In the genomic region with DNA sequence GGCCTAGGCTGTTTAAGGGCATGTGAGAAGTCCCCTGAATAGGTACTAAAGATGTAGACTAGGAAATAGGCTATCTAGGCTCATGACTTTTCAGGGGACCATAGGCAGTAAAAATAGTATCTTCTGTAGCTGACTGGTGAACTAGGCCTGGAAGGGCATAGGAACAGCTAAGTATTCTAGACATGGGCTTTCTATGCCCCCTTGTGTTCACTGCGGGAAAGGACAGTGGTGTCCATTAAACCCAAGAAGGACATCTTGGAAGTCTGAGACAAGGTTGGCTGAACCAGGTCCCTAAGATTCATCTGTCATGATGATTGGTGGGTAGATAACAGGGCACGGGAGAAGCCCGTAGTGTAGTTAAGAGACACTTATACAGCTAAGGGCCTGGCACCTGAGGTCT, we compare ENCODE assay signal across 8 mouse cellular contexts. TPM values are rescaled to one million over a fixed set of nuclear protein-coding genes. Genes with fewer than 3 reads are reported as not detected.
DNase-seq lines count a peak whose midpoint lies in the region; ATAC-seq lines count a peak whose summit lies in the region.

No protein-coding gene starts in this region.

- DNase-seq in midbrain, embryonic 10.5 days (ENCODE audit: low spot score): peak; percentile 29
- peak; percentile 59 for DNase-seq in adipocyte (ENCODE audit: low spot score)
- peak; percentile 33 for DNase-seq in kidney, adult 18-20 months
- peak; percentile 35 for DNase-seq in limb, embryonic 10.5 days (ENCODE audit: low spot score)
- DNase-seq in natural killer cell, adult 2 months (ENCODE audit: low spot score in 2 of 2): peak; percentile 38 to 62
- peak; percentile 79 for DNase-seq in thymus, postnatal 14 days

- H3K27me3 ChIP-seq in midbrain, embryonic 10.5 days (ENCODE audit: low read depth, poor library complexity, severe bottlenecking): no peaks in the 10 kb centered on the region
- no peaks in the 10 kb centered on the region for H3K27me3 ChIP-seq in midbrain, embryonic 16.5 days (ENCODE audit: control insufficient read depth, insufficient read depth, low read depth, low read length)
- H3K27me3 ChIP-seq in limb, embryonic 10.5 days (ENCODE audit: low read depth, poor library complexity, severe bottlenecking): no peaks in the 10 kb centered on the region

- no peaks in the 10 kb centered on the region for H3K4me1 ChIP-seq in midbrain, embryonic 10.5 days
- no peaks in the 10 kb centered on the region for H3K4me1 ChIP-seq in midbrain, embryonic 16.5 days (ENCODE audit: control insufficient read depth, insufficient read depth, low read length)
- no peaks in the 10 kb centered on the region for H3K4me1 ChIP-seq in limb, embryonic 10.5 days

- H3K4me3 ChIP-seq in midbrain, embryonic 10.5 days: no peak overlapping the region
- H3K4me3 ChIP-seq in midbrain, embryonic 16.5 days (ENCODE audit: low read depth, low read length): no peak overlapping the region
- H3K4me3 ChIP-seq in limb, embryonic 10.5 days: no peak overlapping the region

- H3K9me3 ChIP-seq in midbrain, embryonic 10.5 days (replicated peaks): no peaks in the 10 kb centered on the region
- no peaks in the 10 kb centered on the region for H3K9me3 ChIP-seq in midbrain, embryonic 16.5 days (replicated peaks; ENCODE audit: control insufficient read depth, low read length, poor library complexity, severe bottlenecking)
- no peaks in the 10 kb centered on the region for H3K9me3 ChIP-seq in limb, embryonic 10.5 days (replicated peaks)

- no peak overlapping the region for H3K27ac ChIP-seq in midbrain, embryonic 10.5 days (replicated peaks)
- no peak overlapping the region for H3K27ac ChIP-seq in midbrain, embryonic 16.5 days (ENCODE audit: low read length)
- H3K27ac ChIP-seq in limb, embryonic 10.5 days: no peak overlapping the region

- peaks cover 79% of the 10 kb centered on the region for H3K36me3 ChIP-seq in midbrain, embryonic 10.5 days
- peaks cover 12% of the 10 kb centered on the region for H3K36me3 ChIP-seq in midbrain, embryonic 16.5 days (ENCODE audit: control insufficient read depth, insufficient read depth, low read length)
- peaks cover 47% of the 10 kb centered on the region for H3K36me3 ChIP-seq in limb, embryonic 10.5 days

- H3K4me2 ChIP-seq in midbrain, embryonic 16.5 days (ENCODE audit: low read length): no peak overlapping the region

- no peak for ATAC-seq in midbrain, embryonic 16.5 days
- ATAC-seq in erythroblast, adult 5-6 weeks (replicated peaks; ENCODE audit: low FRiP score, poor library complexity, severe bottlenecking): peak; percentile 75

- no peak overlapping the region for H3K9ac ChIP-seq in midbrain, embryonic 16.5 days (ENCODE audit: low read depth, low read length)

- 74% methylated on average over 3 of the region's 3 CpGs for WGBS in midbrain, embryonic 10.5 days
- WGBS in midbrain, embryonic 16.5 days: 79% methylated on average over 3 of the region's 3 CpGs
- WGBS in limb, embryonic 10.5 days: 72% methylated on average over 3 of the region's 3 CpGs

RNA-seq across cellular contexts. Expression of a gene that starts 10.1 kb away (rescaled TPM):
- 0.17 and 0.25 TPM in 2 replicates for polyA plus RNA-seq in midbrain, embryonic 10.5 days (2016; fragmentation: Nextera tagmentation; extraction: Ambion mirVana)
- 0.28 TPM in 1 of 2 replicates, not detected in the other for polyA plus RNA-seq in midbrain, embryonic 16.5 days (2015; fragmentation: Nextera tagmentation; extraction: Ambion mirVana)
- 1.3 TPM in 1 of 2 replicates, not detected in the other for total RNA-seq in erythroblast, adult 5-6 weeks (2015; ENCODE audit: low replicate concordance)
- total RNA-seq in erythroblast, adult 5-6 weeks (2017; ENCODE audit: low replicate concordance): 0.77 and 1.3 TPM in 2 replicates
- 0.15 and 0.19 TPM in 2 replicates for polyA plus RNA-seq in limb, embryonic 10.5 days (2016; fragmentation: Nextera tagmentation; extraction: Ambion mirVana)

RNA-seq across cellular contexts. Expression of a gene that starts 55.5 kb away (rescaled TPM):
- 10.8 and 12.0 TPM in 2 replicates for polyA plus RNA-seq in midbrain, embryonic 10.5 days (2016; fragmentation: Nextera tagmentation; extraction: Ambion mirVana)
- 18.1 and 18.2 TPM in 2 replicates for polyA plus RNA-seq in midbrain, embryonic 16.5 days (2015; fragmentation: Nextera tagmentation; extraction: Ambion mirVana)
- total RNA-seq in erythroblast, adult 5-6 weeks (2015; ENCODE audit: low replicate concordance): 10.9 and 12.3 TPM in 2 replicates
- total RNA-seq in erythroblast, adult 5-6 weeks (2017; ENCODE audit: low replicate concordance): 6.5 and 9.1 TPM in 2 replicates
- polyA plus RNA-seq in limb, embryonic 10.5 days (2016; fragmentation: Nextera tagmentation; extraction: Ambion mirVana): 8.4 and 10.6 TPM in 2 replicates

Comparison
In these comparisons a context has a peak if more than half of its experiments do, and no peak if none do; other contexts are left out.
1. DNase-seq: peak in every context shown above with its lines; median percentile 79 in thymus, postnatal 14 days; 59 in adipocyte; 50 in natural killer cell, adult 2 months; 35 in limb, embryonic 10.5 days; 33 in kidney, adult 18-20 months; 29 in midbrain, embryonic 10.5 days.